Mouse (Mus musculus): Measurements from ENCODE around the gene Armc12. TPM values are rescaled to one million over a fixed set of nuclear protein-coding genes. Genes with fewer than 3 reads are reported as not detected.

Armc12 gene
- polyA plus RNA-seq, 1 experiment: not detected

DNA sequence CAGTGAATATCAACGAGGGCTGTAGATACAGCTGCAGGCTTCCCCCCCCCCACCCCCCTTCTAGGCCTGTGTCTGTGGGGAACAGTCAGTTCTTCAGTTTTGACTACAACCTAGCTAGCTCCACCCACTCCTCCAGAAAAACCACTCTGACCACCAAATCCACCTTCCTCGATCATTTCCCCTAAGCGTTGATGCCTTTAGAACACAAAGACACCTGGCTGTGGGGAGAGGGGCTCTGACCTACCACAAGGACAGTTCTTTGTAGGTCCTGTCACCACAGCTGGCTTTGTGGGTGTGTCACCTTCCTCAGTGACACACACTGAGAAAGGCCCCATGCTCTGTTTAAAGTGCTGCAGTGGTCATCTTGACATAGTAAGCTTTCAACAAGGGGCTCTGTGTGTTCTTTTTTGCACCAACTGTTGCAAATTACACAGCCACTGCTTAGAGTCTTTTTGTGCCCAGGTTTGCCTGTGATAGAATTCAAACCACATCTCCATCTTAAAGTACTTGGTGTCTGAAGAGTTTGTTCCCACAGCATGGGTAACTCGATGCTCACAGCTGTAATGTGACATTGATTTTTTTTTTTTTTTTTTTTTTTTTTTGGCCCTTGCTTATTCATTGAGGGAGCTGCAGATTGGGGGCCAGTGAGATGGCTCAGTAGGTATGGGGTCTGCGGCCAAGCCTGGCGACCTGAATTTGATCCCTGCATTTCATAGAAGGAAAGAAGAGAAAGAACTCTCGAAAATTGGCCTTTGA, 42.2 kb upstream of the Armc12 start:
- no peak for TF ChIP-seq CTCF (IDR thresholded peaks at IDR 0.05; ENCODE audit: control insufficient read depth, insufficient read depth, insufficient read length)
- TF ChIP-seq MYOG (IDR thresholded peaks at IDR 0.05; ENCODE audit: control insufficient read depth, extremely low read depth, insufficient read length): no peak
- TF ChIP-seq MAX (IDR thresholded peaks at IDR 0.05): no peak
- TF ChIP-seq FOSL1 (IDR thresholded peaks at IDR 0.05; ENCODE audit: insufficient read depth, low read length, poor library complexity, severe bottlenecking): no peak
- no peak for TF ChIP-seq USF1 (IDR thresholded peaks at IDR 0.05; ENCODE audit: low read depth)
- no peak for TF ChIP-seq MYOD1 (IDR thresholded peaks at IDR 0.05; ENCODE audit: control insufficient read depth, insufficient read length, low read depth)
- no peak for TF ChIP-seq CEBPB (IDR thresholded peaks at IDR 0.05; ENCODE audit: low read depth)
- H3K27me3 ChIP-seq (ENCODE audit: control insufficient read depth, insufficient read depth, insufficient read length): no peaks in the 10 kb centered on the region
- H3K4me3 ChIP-seq (ENCODE audit: insufficient read depth, poor library complexity, severe bottlenecking): no peak overlapping the region
- no peak overlapping the region for H3ac ChIP-seq (ENCODE audit: control insufficient read depth, insufficient read length, low read depth)
- H3K79me2 ChIP-seq (ENCODE audit: control insufficient read depth, insufficient read depth): peaks cover 21% of the 10 kb centered on the region
- no peaks in the 10 kb centered on the region for H3K36me3 ChIP-seq (ENCODE audit: control insufficient read depth, insufficient read depth)
- peaks cover 16% of the 10 kb centered on the region for H3K79me3 ChIP-seq (ENCODE audit: low read depth)

DNA sequence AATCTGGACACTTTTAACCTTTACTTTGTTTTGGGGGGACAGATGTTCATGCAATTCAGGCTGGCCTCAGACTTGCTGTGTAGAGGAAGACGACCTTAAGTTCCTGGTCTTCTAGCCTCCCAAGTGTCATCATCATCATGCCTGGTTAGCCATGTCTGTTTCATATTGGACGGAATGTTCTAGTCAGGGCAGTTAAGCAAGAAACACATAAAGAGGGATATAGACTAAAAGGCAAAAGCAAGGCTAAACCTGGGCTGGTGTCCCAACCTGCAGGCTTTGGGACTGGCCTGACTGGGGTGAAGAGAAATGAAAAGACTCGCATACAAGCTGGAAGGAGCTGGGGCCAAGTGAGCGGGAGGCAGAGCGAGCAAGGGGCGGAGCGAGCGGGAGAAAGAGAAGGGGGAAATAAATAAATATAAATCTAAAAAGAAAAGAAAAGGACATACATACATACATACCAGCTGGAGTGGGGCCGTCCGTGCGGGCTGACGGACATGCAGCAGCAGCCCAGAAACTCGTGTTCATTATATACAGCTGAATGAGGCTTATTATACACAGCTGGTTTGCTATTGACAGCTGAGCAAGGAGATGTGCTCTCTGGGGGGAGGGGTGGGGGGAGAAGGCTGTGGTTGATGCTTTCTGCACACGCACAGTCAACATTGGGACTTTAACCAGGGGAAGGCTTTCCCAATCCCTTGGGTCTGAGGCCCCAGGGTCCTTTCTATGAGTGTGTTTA, 39.4 kb upstream of the Armc12 start:
- Histone ChIP-seq H3K36me3 (ENCODE audit: control insufficient read depth, insufficient read depth) (no peaks in the 10 kb centered on the region), H3ac (ENCODE audit: control insufficient read depth, insufficient read length, low read depth) (no peak overlapping the region), H3K27me3 (ENCODE audit: control insufficient read depth, insufficient read depth, insufficient read length) (no peaks in the 10 kb centered on the region), H3K79me2 (ENCODE audit: control insufficient read depth, insufficient read depth) (no peaks in the 10 kb centered on the region), H3K4me3 (ENCODE audit: insufficient read depth, poor library complexity, severe bottlenecking) (no peak overlapping the region), H3K79me3 (ENCODE audit: low read depth) (no peaks in the 10 kb centered on the region)
- no peak for TF ChIP-seq FOSL1 (IDR thresholded peaks at IDR 0.05; ENCODE audit: insufficient read depth, low read length, poor library complexity, severe bottlenecking)
- TF ChIP-seq MYOD1 (IDR thresholded peaks at IDR 0.05; ENCODE audit: control insufficient read depth, insufficient read length, low read depth): no peak
- TF ChIP-seq MYOG (IDR thresholded peaks at IDR 0.05; ENCODE audit: control insufficient read depth, extremely low read depth, insufficient read length): no peak
- no peak for TF ChIP-seq CTCF (IDR thresholded peaks at IDR 0.05; ENCODE audit: control insufficient read depth, insufficient read depth, insufficient read length)
- no peak for TF ChIP-seq USF1 (IDR thresholded peaks at IDR 0.05; ENCODE audit: low read depth)
- no peak for TF ChIP-seq MAX (IDR thresholded peaks at IDR 0.05)
- TF ChIP-seq CEBPB (IDR thresholded peaks at IDR 0.05; ENCODE audit: low read depth): no peak

DNA sequence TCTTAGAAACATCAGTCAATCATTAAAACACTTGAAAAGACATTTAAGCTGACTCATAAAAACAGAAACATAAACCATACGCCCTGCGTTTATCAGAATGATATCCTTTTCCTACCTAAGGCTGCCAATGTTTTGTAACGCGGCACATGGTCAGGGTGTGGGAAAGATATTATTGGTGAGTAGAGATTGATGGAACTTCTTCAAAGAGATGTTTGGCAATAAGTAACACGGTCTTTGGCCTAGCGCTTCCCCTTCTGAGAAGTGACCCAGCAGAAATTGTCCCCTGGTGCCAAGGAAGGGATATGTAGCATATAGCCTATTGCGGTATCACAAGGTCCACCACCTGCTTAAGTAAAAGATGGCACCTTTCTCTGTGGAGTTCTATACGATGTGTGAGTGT, 34.8 kb upstream of the Armc12 start:
- no peak for TF ChIP-seq FOSL1 (IDR thresholded peaks at IDR 0.05; ENCODE audit: insufficient read depth, low read length, poor library complexity, severe bottlenecking)
- Histone ChIP-seq H3K79me2 (ENCODE audit: control insufficient read depth, insufficient read depth) (no peaks in the 10 kb centered on the region), H3K79me3 (ENCODE audit: low read depth) (no peaks in the 10 kb centered on the region), H3K4me3 (ENCODE audit: insufficient read depth, poor library complexity, severe bottlenecking) (no peak overlapping the region), H3ac (ENCODE audit: control insufficient read depth, insufficient read length, low read depth) (no peak overlapping the region), H3K36me3 (ENCODE audit: control insufficient read depth, insufficient read depth) (no peaks in the 10 kb centered on the region), H3K27me3 (ENCODE audit: control insufficient read depth, insufficient read depth, insufficient read length) (no peaks in the 10 kb centered on the region)

DNA sequence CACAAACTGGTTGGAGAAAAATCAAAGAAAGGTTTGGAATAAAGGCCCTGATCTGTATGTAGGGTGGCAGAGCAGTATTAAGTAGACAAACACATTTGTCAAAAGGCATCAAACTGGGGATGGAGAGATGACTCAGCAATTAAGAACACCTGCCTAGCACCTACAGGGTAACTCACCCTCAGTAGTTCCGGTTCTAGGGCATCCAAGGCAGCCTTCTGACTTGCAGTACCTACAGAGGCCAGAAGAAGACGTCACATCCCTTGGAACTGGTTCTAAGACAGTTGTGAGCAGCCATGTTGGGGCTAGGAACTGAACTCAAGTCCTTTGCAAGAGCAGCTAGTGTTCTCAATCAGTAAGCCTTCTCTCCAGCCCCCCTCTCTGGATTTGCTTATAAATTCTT, 31.4 kb upstream of the Armc12 start:
- Histone ChIP-seq H3K79me2 (ENCODE audit: control insufficient read depth, insufficient read depth) (no peaks in the 10 kb centered on the region), H3ac (ENCODE audit: control insufficient read depth, insufficient read length, low read depth) (no peak overlapping the region), H3K27me3 (ENCODE audit: control insufficient read depth, insufficient read depth, insufficient read length) (no peaks in the 10 kb centered on the region), H3K36me3 (ENCODE audit: control insufficient read depth, insufficient read depth) (no peaks in the 10 kb centered on the region), H3K79me3 (ENCODE audit: low read depth) (no peaks in the 10 kb centered on the region), H3K4me3 (ENCODE audit: insufficient read depth, poor library complexity, severe bottlenecking) (no peak overlapping the region)
- TF ChIP-seq CTCF (IDR thresholded peaks at IDR 0.05; ENCODE audit: control insufficient read depth, insufficient read depth, insufficient read length) (no peak), CEBPB (IDR thresholded peaks at IDR 0.05; ENCODE audit: low read depth) (no peak), MYOG (IDR thresholded peaks at IDR 0.05; ENCODE audit: control insufficient read depth, extremely low read depth, insufficient read length) (no peak), MYOD1 (IDR thresholded peaks at IDR 0.05; ENCODE audit: control insufficient read depth, insufficient read length, low read depth) (no peak), MAX (IDR thresholded peaks at IDR 0.05) (no peak), USF1 (IDR thresholded peaks at IDR 0.05; ENCODE audit: low read depth) (no peak), FOSL1 (IDR thresholded peaks at IDR 0.05; ENCODE audit: insufficient read depth, low read length, poor library complexity, severe bottlenecking) (no peak)

DNA sequence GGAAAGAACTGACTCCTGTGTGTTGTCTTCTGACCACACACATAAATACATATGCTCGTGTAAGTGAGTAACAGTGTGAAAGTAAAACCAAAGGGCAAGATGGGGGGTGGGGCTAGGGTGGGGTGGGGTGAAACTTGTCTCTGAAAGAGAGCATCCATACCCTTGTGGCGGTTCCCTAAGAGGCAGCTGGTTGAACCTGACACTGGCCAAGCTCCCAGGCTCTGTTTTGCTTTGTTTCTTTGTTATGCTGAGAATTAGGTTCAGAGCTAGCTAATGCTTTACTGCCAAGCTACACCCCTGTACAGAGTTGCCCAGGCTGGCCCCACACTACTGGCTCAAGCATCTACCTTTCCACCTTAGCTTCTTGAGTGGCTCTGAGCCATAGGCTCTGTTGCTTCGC, 30.1 kb upstream of the Armc12 start:
- no peak for TF ChIP-seq USF1 (IDR thresholded peaks at IDR 0.05; ENCODE audit: low read depth)
- TF ChIP-seq MYOG (IDR thresholded peaks at IDR 0.05; ENCODE audit: control insufficient read depth, extremely low read depth, insufficient read length): no peak
- no peak for TF ChIP-seq CTCF (IDR thresholded peaks at IDR 0.05; ENCODE audit: control insufficient read depth, insufficient read depth, insufficient read length)
- TF ChIP-seq MAX (IDR thresholded peaks at IDR 0.05): no peak
- no peak for TF ChIP-seq CEBPB (IDR thresholded peaks at IDR 0.05; ENCODE audit: low read depth)
- TF ChIP-seq MYOD1 (IDR thresholded peaks at IDR 0.05; ENCODE audit: control insufficient read depth, insufficient read length, low read depth): no peak
- no peak for TF ChIP-seq FOSL1 (IDR thresholded peaks at IDR 0.05; ENCODE audit: insufficient read depth, low read length, poor library complexity, severe bottlenecking)

More for the DNA sequence above, 30.1 kb upstream of the Armc12 start:
- no peaks in the 10 kb centered on the region for H3K79me2 ChIP-seq (ENCODE audit: control insufficient read depth, insufficient read depth)
- no peak overlapping the region for H3ac ChIP-seq (ENCODE audit: control insufficient read depth, insufficient read length, low read depth)
- no peaks in the 10 kb centered on the region for H3K79me3 ChIP-seq (ENCODE audit: low read depth)
- no peaks in the 10 kb centered on the region for H3K36me3 ChIP-seq (ENCODE audit: control insufficient read depth, insufficient read depth)
- no peaks in the 10 kb centered on the region for H3K27me3 ChIP-seq (ENCODE audit: control insufficient read depth, insufficient read depth, insufficient read length)
- no peak overlapping the region for H3K4me3 ChIP-seq (ENCODE audit: insufficient read depth, poor library complexity, severe bottlenecking)

Measured in C2C12 (cell line).